Mouse (Mus musculus) kidney, embryonic 16.5 days (tissue): ENCODE measurements around the gene Iqsec3. TPM values are rescaled to one million over a fixed set of nuclear protein-coding genes. Genes with fewer than 3 reads are reported as not detected.

ENCODE experiments used
- ATAC-seq: fragments of 200-750 bp; cut with Nextera tagmentation; 2 replicates; pipeline ENCODE4 v1.8.0; 2017; ENCODE audit warnings: moderate TSS enrichment; ENCODE audit not compliant: low FRiP score, low TSS enrichment
- H3K27ac ChIP-seq: fragments of 300-500 bp; sonication (generic); 2 replicates; pipeline ENCODE4 v1.5.1; 2014; ENCODE audit warnings: low read length
- H3K27me3 ChIP-seq: fragments of 300-500 bp; sonication (generic); 2 replicates; pipeline ENCODE4 v1.6.1; 2014; ENCODE audit warnings: low read length, control low read depth, mixed read lengths; ENCODE audit not compliant: insufficient read depth
- H3K36me3 ChIP-seq: fragments of 300-500 bp; sonication (generic); 2 replicates; pipeline ENCODE4 v1.6.1; 2014; ENCODE audit warnings: low read length, control low read depth, mixed read lengths; ENCODE audit not compliant: insufficient read depth
- H3K4me1 ChIP-seq: fragments of 300-500 bp; sonication (generic); 2 replicates; pipeline ENCODE4 v1.6.1; 2014; ENCODE audit warnings: low read length, control low read depth, mixed read lengths; ENCODE audit not compliant: insufficient read depth
- H3K4me2 ChIP-seq: fragments of 300-500 bp; sonication (generic); replicated peaks from 2 replicates; pipeline ENCODE4 v1.6.1; 2014; ENCODE audit warnings: low read depth, low read length
- H3K4me3 ChIP-seq: fragments of 300-500 bp; sonication (generic); 2 replicates; pipeline ENCODE4 v1.5.1; 2014; ENCODE audit warnings: mild to moderate bottlenecking, low read length
- H3K9ac ChIP-seq: fragments of 300-500 bp; sonication (generic); replicated peaks from 2 replicates; pipeline ENCODE4 v1.6.1; 2014; ENCODE audit warnings: low read length
- H3K9me3 ChIP-seq: fragments of 300-500 bp; sonication (generic); 2 replicates; pipeline ENCODE4 v1.6.1; 2016; ENCODE audit warnings: low read length, control low read depth
- WGBS: fragments of 180-500 bp; shearing (Covaris S2); extraction: QIAGEN DNeasy Blood & Tissue Kit; methylation state at CpG from one replicate; pipeline ENCODE4 v1.1.7; 2014; 5-methylcytosine and 5-hydroxymethylcytosine counted together
- polyA plus RNA-seq: library from polyadenylated mRNA; unstranded; fragments of >200 nt; fragmentation: Nextera tagmentation; extraction: Ambion mirVana; gene quantifications from 2 replicates; pipeline ENCODE4 v1.2.1, GENCODE M21; 2015

The Iqsec3 gene
- polyA plus RNA-seq, 1 experiment from 2014 or later: 0.09 TPM

- Histone ChIP-seq H3K9me3 (no peaks in the 10 kb centered on the region), H3K36me3 (no peaks in the 10 kb centered on the region), H3K27ac (no peak overlapping the region), H3K9ac (0 out of 2 replicates have a peak overlapping the region, but pooled peaks have one; percentile 9), H3K4me3 (no peak overlapping the region), H3K4me1 (peaks cover 13% of the 10 kb centered on the region), H3K27me3 (no peaks in the 10 kb centered on the region), H3K4me2 (peak overlapping the region; percentile 17)
- peak; percentile 77 for ATAC-seq
- WGBS: 40% methylated on average over 6 of the region's 6 CpGs
Measured at GRCm38 (mm10) chr6:121343771-121344123, 129.7 kb downstream of the Iqsec3 start.

GRCm38 (mm10) chr6:121343026-121343770 is 130.3 kb downstream of the Iqsec3 start, which contains the start of gene Slc6a12:
Gene Slc6a12, plus strand, starts transcription at chr6:121343076.
- H3K27me3 ChIP-seq: no peaks in the 10 kb centered on the region
- H3K4me2 ChIP-seq: peak within 1 kb of the TSS; percentile 17
- no peaks in the 10 kb centered on the region for H3K36me3 ChIP-seq
- peaks cover 13% of the 10 kb centered on the region for H3K4me1 ChIP-seq
- 0 out of 2 replicates have a peak within 1 kb of the TSS, but pooled peaks have one; percentile 9 for H3K9ac ChIP-seq
- H3K9me3 ChIP-seq: no peaks in the 10 kb centered on the region
- WGBS: 58% methylated on average over 15 of the region's 15 CpGs
- H3K4me3 ChIP-seq: no peak within 1 kb of the TSS
- peak; percentile 75 for ATAC-seq
- peak within 1 kb of the TSS; percentile 26; the same call in 1 of the 2 replicates for H3K27ac ChIP-seq

GRCm38 (mm10) chr6:121341650-121342049 is 131.8 kb downstream of the Iqsec3 start:
- H3K36me3 ChIP-seq: no peaks in the 10 kb centered on the region
- H3K9ac ChIP-seq: no peak overlapping the region
- WGBS: 78% methylated on average over 6 of the region's 6 CpGs
- no peak overlapping the region for H3K4me3 ChIP-seq
- no peak for ATAC-seq
- peaks cover 13% of the 10 kb centered on the region for H3K4me1 ChIP-seq
- H3K9me3 ChIP-seq: no peaks in the 10 kb centered on the region
- no peak overlapping the region for H3K27ac ChIP-seq
- H3K27me3 ChIP-seq: no peaks in the 10 kb centered on the region
- no peak overlapping the region for H3K4me2 ChIP-seq

- H3K27me3 ChIP-seq: no peaks in the 10 kb centered on the region
- 46% methylated on average over 4 of the region's 4 CpGs for WGBS
- no peak overlapping the region for H3K27ac ChIP-seq
- H3K9me3 ChIP-seq: no peaks in the 10 kb centered on the region
- no peak; the same call in 1 of the 2 replicates for ATAC-seq
- no peak overlapping the region for H3K4me2 ChIP-seq
- H3K4me3 ChIP-seq: no peak overlapping the region
- no peaks in the 10 kb centered on the region for H3K36me3 ChIP-seq
- H3K9ac ChIP-seq: no peak overlapping the region
- peaks cover 6% of the 10 kb centered on the region; the same call in 1 of the 2 replicates for H3K4me1 ChIP-seq
Measured at GRCm38 (mm10) chr6:121338519-121338896, 135.0 kb downstream of the Iqsec3 start.

GRCm38 (mm10) chr6:121337770-121338518 is 135.5 kb downstream of the Iqsec3 start:
- H3K4me1 ChIP-seq: no peaks in the 10 kb centered on the region
- WGBS: 34% methylated on average over 3 of the region's 3 CpGs
- H3K27ac ChIP-seq: no peak overlapping the region
- no peaks in the 10 kb centered on the region for H3K27me3 ChIP-seq
- H3K4me2 ChIP-seq: no peak overlapping the region
- no peaks in the 10 kb centered on the region for H3K36me3 ChIP-seq
- no peaks in the 10 kb centered on the region for H3K9me3 ChIP-seq
- ATAC-seq: peak; percentile 53
- H3K9ac ChIP-seq: no peak overlapping the region
- no peak overlapping the region for H3K4me3 ChIP-seq

GRCm38 (mm10) chr6:121337229-121337628 is 136.2 kb downstream of the Iqsec3 start:
- Histone ChIP-seq H3K9me3 (no peaks in the 10 kb centered on the region), H3K27me3 (no peaks in the 10 kb centered on the region), H3K36me3 (no peaks in the 10 kb centered on the region), H3K27ac (no peak overlapping the region), H3K4me2 (no peak overlapping the region), H3K9ac (no peak overlapping the region), H3K4me3 (no peak overlapping the region), H3K4me1 (no peaks in the 10 kb centered on the region)
- 93% methylated on average over 9 of the region's 9 CpGs for WGBS
- no peak for ATAC-seq

- Histone ChIP-seq H3K4me3 (no peak overlapping the region), H3K9ac (no peak overlapping the region), H3K4me1 (no peaks in the 10 kb centered on the region), H3K27ac (no peak overlapping the region), H3K36me3 (no peaks in the 10 kb centered on the region), H3K9me3 (no peaks in the 10 kb centered on the region), H3K27me3 (no peaks in the 10 kb centered on the region), H3K4me2 (no peak overlapping the region)
- 68% methylated on average over 8 of the region's 8 CpGs for WGBS
- ATAC-seq: no peak
Measured at GRCm38 (mm10) chr6:121336558-121336957, 136.9 kb downstream of the Iqsec3 start.

- no peak overlapping the region for H3K27ac ChIP-seq
- no peak overlapping the region for H3K9ac ChIP-seq
- no peak for ATAC-seq
- 75% methylated on average over 9 of the region's 9 CpGs for WGBS
- H3K4me2 ChIP-seq: no peak overlapping the region
- H3K9me3 ChIP-seq: no peaks in the 10 kb centered on the region
- H3K27me3 ChIP-seq: no peaks in the 10 kb centered on the region
- no peak overlapping the region for H3K4me3 ChIP-seq
- H3K36me3 ChIP-seq: no peaks in the 10 kb centered on the region
- no peaks in the 10 kb centered on the region for H3K4me1 ChIP-seq
Measured at GRCm38 (mm10) chr6:121335841-121336240, 137.6 kb downstream of the Iqsec3 start.

GRCm38 (mm10) chr6:121329848-121330508 is 143.5 kb downstream of the Iqsec3 start:
- Histone ChIP-seq H3K27ac (no peak overlapping the region), H3K4me3 (no peak overlapping the region), H3K27me3 (no peaks in the 10 kb centered on the region), H3K4me2 (no peak overlapping the region), H3K9ac (no peak overlapping the region), H3K9me3 (no peaks in the 10 kb centered on the region), H3K36me3 (no peaks in the 10 kb centered on the region), H3K4me1 (peaks cover 15% of the 10 kb centered on the region)
- peak; percentile 44 for ATAC-seq
- 13% methylated on average over 10 of the region's 10 CpGs for WGBS
